Mouse (Mus musculus) urinary bladder, postnatal 14 days (tissue): ENCODE measurements at regions not wholly inside any gene's neighbourhood (a gene's known extent, or its start where the extent isn't known, plus 50 kb on each side); places are given as distances from the start of the nearest gene placed in this dataset.

Experiments
- DNase-seq: peaks from one replicate; pipeline ENCODE4 v3.0.0; 2021; ENCODE audit warnings: low spot score

- no peak for DNase-seq
Measured at GRCm38 (mm10) chr11:19246390-19247114, 227.8 kb upstream of the Meis1 start.

- no peak for DNase-seq
Measured at GRCm38 (mm10) chr11:19253605-19254004, 234.8 kb upstream of the Meis1 start.

- DNase-seq = no peak
Measured at GRCm38 (mm10) chr11:19254183-19254582, 235.4 kb upstream of the Meis1 start.

GRCm38 (mm10) chr11:19257549-19257948 is 238.8 kb upstream of the Meis1 start:
- DNase-seq = no peak

- no peak for DNase-seq
Measured at GRCm38 (mm10) chr11:19262832-19263231, 244.0 kb upstream of the Meis1 start.

- no peak for DNase-seq
Measured at GRCm38 (mm10) chr11:19264798-19265671, 246.2 kb upstream of the Meis1 start.

- DNase-seq = no peak
Measured at GRCm38 (mm10) chr11:19265672-19265972, 246.8 kb upstream of the Meis1 start.

- no peak for DNase-seq
Measured at GRCm38 (mm10) chr11:19290971-19291370, 272.2 kb upstream of the Meis1 start.

- no peak for DNase-seq
Measured at GRCm38 (mm10) chr11:19299411-19299810, 280.6 kb upstream of the Meis1 start.

- DNase-seq = no peak
Measured at GRCm38 (mm10) chr11:19306687-19307086, 287.9 kb upstream of the Meis1 start.

GRCm38 (mm10) chr11:19330685-19331239 is 312.0 kb upstream of the Meis1 start:
- no peak for DNase-seq

- no peak for DNase-seq
Measured at GRCm38 (mm10) chr11:19332274-19332673, 313.5 kb upstream of the Meis1 start.

- no peak for DNase-seq
Measured at GRCm38 (mm10) chr11:19332727-19333126, 313.9 kb upstream of the Meis1 start.

- no peak for DNase-seq
Measured at GRCm38 (mm10) chr11:19333908-19334487, 315.2 kb upstream of the Meis1 start.

- no peak for DNase-seq
Measured at GRCm38 (mm10) chr11:19335384-19335783, 316.6 kb upstream of the Meis1 start.

GRCm38 (mm10) chr11:19339721-19340317 is 321.0 kb upstream of the Meis1 start:
- DNase-seq = no peak

GRCm38 (mm10) chr11:19340889-19341288 is 322.1 kb upstream of the Meis1 start:
- no peak for DNase-seq

- DNase-seq = no peak
Measured at GRCm38 (mm10) chr11:19341379-19341778, 322.6 kb upstream of the Meis1 start.

- DNase-seq = no peak
Measured at GRCm38 (mm10) chr11:19342803-19343202, 324.0 kb upstream of the Meis1 start.

- no peak for DNase-seq
Measured at GRCm38 (mm10) chr11:19346276-19346826, 327.6 kb upstream of the Meis1 start.

GRCm38 (mm10) chr11:19350331-19351242 is 331.8 kb upstream of the Meis1 start:
- DNase-seq = no peak
